Mouse (Mus musculus): ENCODE data around the gene AW549877.

AW549877 gene

DNA sequence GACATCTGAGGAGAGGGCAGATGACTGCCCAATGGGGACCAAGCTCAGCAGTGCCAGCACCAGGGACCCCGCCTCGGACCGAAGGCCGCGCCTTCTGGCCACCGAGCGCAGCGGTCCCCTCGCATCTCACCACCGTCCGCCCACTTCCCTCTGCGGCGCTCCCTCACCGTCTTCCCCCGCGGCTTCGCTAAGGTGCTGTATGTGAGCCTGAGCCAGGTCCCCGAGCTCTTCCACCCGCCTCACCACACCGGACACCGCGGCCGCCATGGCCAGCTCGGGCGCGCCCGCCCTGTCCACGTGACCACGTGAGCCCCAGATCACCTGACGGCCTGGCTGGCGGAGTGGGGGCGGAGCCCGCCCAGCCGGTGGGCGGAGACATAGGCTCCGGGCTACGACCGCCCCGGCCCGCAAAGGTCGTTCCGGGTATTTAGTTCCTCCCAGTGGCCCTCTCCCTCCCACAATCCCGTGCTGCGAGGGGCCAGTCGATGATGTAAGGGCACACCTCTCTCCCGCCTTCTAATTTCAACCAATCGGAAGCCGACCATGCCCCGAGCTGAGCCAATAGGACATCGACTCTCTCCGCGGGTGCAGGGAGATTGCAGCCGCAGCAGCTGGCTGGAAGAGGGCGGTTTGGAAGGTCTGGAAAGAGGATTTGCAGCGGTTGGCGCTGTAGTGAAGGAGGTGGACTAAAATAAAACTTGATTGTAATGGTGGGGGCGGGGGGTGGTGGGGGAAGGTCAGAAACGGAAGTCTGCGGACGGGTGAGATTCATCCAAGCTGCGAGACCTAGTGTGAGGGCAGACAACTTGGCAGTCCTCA, at the start of gene AW549877:
Gene AW549877, minus strand, starts transcription at position 297 of the 819 bp plus-strand sequence.
- DNase-seq (ENCODE audit: low spot score) = peak; percentile 98

DNA sequence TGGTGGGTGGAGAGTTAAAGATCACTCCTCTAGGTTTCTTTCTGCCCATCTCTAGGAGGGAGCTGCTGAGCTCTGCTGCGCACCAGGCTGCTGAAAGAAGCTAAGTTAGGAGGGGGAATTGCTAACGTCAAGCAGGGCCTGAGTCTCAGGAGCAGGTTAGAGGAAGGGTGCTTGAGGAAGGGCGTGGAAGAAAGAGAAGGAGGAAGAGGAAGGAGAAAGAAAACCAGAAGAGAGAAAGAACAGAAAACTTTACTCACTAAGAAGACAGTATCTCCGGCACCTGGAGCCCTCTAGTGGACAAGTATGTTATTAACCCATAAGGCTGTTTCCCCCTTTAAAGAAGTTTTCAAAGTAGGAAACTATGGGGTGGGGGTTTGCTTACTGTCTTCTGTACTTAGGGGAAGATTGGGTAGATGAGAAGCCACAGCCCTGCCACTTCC, 47.5 kb upstream of the AW549877 start:
- peak; percentile 19 for DNase-seq (ENCODE audit: low spot score)

DNA sequence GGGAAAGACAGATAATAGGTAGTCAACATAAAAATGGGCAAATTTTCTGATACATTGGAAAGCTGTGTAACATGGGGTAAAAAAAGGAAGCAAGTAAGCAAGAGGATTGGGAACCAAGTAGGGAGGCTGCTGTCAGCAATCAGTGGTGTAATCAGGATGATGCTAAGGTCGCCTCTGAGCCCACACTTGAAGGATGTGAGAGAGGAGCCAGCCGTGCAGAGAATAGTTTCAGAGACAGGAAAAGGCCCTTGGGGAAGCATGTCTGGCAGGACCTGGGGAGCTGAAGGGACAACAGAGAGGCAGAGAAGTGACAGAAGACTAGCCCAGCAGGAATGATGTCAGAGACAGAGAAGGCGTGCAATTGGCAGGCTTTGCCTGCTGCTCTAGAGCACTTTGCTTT, 46.9 kb upstream of the AW549877 start:
- DNase-seq (ENCODE audit: low spot score) = no peak

DNA sequence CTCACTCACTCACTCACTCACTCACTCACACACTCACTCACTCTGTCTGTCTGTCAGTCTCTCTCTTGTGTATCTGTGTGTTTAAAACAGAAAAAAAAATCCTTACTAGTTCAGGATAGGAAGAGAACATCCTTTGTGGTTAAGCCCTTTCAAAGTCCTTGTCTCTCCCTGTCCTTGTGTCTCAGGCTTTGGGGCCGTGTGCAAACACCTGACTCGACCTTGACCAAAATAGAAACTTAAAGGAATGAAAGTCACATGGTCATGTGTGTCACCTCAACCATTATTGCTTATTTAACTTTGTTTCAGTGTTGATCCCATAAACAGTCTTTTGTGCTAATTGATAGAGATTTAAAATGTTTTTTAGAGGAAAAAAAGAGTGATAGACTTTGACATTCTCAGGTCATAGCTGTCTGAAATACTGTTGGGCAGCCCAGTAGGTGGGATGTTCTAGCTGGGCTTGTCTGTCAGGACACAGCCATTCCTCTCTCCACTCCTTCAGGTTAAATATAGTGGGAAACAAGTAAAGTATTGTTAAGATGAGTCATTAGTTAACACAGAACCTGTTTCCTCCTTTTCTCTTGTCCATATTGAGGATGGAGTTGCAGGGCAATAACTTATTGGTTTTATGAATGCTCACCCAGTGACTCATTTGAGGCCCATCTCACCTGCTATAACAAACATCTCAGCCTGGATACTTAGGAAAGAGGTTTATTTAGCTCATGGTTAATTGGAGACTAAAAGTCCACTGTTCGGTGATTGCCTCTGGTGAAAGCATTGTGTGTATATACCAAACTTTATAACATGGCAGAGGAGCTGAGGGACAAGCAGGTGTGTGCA, 37.8 kb upstream of the AW549877 start:
- no peak for DNase-seq (ENCODE audit: low spot score)

DNA sequence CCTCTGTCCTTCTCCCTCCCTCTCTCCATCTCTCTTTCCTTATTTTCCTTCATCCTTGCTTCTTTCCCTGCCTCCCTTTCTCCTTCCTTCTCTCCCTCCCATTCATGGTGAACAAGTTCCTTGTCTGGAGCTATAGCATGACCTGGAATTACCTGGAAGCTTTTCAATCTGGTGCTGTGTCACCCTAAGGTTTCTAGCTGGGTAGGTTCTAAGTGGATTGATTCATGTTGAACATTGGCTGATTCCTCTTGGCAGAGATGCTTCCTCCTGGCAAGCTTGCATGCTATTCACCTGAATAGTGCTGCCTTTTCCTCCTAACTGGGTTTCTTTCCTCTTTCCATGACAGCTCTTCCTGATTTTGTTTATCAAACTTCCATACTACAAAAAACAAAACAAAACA, 33.4 kb upstream of the AW549877 start:
- DNase-seq (ENCODE audit: low spot score) = no peak

DNA sequence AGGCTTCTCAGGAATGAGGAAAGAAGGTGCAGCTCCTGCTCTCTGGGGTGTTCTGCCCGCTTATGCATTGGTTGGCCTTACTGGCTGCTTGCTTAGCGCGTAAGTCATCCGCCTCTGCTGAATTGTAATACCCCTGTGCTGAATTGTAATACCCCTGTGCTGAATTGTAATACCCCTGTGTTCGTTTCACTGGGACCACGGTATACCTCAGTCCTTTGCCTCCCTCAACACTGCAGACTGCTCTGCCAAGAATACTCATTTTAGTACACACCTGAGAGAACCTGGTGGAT, 32.8 kb upstream of the AW549877 start:
- no peak for DNase-seq (ENCODE audit: low spot score)

DNA sequence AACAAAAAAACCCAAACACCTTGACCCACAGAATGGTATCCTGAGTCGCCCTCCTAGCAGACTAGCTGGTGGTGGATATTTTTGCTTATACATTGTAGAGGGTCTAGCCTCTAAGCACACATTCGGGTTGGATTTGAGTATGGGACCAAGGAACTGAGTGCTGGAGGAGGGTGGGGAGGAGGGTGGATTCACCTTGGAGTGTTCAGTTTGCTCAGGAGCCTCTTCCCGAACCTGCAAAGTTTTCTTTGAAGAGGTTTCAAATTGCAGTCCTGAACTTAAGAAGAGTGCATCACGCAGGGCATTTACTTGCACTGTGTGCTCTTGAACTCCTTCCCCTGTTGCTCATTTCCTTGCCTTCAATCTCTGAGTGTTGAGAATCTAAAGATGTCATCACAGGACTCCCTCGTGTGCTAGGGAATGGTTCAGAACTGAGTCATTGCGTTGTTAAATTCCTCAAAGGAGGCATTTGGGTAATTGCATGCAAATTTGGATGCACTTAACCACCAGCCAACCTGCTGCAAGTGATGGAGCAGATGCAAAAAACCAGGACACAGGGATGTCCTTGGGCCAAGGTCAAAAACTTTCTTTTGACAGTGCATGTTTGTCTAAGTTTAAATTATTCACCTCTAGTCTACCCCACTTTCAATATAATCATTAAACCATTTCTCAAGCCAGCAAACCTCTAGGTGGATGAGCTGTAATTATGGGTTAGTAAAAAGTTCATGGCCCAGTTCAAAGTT, 32.3 kb upstream of the AW549877 start:
- DNase-seq (ENCODE audit: low spot score) = no peak

DNA sequence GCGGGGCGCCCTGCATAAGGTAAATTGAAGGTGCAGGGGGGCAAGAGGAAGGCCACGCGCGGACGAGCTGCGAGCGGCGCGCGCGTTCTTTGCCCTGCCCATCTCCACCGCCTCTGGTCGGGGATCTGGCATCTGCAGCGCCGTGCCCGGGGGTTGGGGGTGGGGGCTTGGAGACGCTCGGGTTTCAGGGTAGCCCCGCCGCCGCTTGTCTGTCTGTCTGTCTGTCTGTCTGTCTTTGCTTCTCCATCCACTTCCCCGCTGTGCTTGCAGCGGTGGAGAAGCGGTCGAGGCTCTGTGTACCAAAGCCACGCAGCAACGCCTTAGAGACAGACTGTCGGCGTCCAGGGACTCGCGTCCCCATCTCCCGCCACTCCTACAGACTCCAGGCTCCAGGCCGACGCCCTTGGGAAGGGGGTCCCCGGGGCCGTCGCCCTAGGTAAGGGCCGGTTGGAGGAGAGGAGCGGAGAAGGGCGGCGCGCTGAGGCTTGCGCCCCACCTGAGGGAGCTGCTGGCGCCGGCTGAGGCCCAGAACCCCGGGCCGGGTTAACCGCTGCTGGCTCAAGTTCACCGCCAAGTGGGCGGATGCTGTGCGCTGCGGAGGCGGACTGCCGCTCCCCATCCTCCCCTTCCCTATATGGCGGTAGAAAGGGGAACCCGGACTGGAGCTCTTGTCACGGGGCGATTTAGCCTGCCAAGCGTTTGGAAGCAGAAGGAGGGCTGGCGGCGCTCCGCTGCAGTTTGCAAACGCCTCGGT, 31.5 kb upstream of the AW549877 start:
- DNase-seq (ENCODE audit: low spot score) = peak; percentile 73

DNA sequence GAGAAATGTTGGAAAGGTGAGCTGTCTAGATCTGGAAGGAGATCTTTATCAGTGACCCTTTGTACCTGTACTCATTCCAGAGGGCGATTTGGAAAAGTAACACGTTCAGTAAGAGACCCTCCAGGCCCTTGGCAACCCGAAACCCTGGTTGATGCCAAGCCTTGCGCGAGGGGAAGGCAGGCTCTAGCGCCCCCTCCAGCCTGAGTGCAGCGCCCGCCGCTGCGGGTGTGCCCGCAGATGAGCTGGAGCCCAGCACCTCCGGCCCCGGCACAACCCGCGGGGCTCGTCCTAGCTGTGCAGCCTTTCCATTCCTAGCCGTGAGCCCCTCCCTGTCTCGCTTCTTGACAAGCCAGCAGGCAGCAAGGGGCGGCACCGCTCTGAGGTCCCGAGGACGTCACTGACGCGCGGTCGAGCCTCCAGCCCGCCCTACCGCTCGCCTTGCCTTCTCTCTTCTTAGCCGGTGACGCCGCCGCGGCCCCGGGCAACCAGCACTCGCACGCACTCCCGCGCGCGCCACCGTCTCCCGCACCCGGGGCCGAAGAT, 30.8 kb upstream of the AW549877 start, which contains the start of gene Oxct1:
Gene Oxct1, plus strand, starts transcription at position 153 of the 543 bp plus-strand sequence.
- peak; percentile 71 for DNase-seq (ENCODE audit: low spot score)

DNA sequence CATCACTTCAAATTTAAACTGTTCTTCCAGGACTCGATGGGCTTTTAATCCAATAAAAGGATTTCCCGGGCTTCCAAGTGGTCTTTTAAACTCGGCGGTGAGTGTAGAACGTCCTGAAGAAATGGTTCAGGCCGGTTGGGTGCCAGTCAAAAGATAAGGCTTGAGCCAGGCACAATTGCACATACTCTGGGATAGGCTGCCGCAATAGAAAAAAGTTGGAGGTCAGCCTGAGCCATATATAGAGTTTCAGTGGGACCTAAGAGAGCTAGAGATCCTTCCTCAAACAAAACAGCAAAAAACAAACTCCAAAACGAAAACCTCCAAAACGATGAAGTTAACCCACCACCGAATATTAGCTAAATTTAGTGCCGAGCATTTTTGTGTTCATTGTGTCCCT, 30.0 kb upstream of the AW549877 start:
- no peak for DNase-seq (ENCODE audit: low spot score)

DNA sequence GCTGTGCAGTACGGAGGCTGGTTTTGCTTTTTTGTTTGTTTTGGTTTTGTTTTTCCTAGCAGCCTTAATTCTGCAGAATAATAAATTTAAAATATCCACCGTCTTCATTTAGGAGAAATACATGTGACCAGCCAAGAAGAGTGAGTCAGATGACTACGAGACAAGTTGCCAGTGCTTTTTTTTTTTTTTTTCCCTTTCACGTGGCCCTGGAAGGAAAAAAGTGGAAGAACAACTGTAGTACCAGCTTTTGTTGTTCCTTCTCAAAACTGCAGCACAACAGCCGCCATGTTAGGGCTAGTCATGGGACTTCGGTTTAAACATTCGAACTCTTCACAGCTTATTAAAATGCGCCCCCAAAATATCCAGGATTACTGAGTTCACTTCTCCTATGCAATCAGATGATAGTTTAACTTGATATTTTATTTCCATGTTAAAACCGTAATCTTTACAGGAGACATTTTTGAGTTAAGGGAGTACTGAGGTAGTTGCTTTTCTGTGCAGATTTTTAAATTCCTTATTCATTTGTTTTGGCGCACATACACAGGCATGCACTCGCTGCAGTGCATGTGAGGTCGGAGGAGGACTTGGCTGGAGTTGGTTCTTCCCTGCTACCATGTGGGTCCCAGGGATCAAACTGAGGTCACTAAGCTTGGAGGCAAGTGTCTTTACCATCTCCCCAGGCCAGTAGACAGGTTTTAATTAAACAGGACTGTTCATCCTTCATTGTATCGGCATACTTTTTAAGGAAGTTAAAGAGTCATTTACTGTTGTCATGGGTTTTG, 29.4 kb upstream of the AW549877 start:
- DNase-seq (ENCODE audit: low spot score) = no peak

DNA sequence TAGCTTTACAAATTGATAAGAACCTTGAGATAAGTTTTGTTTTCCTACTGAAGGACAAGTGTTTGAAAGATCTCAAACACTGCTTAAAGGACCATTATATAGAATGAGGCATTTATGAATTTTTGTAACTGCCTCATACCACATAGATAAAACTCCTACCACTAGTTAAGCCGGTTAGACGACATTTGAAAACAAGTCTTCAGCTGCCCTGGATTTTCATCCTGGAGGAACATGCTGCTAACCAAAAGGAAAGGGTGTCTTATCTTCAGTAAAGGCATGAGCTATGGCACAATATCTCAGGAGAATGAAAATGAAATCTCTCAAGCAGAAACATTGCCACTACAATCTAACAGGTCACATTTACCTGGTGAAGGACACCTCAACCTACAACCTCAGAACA, 28.2 kb upstream of the AW549877 start:
- DNase-seq (ENCODE audit: low spot score) = no peak

DNA sequence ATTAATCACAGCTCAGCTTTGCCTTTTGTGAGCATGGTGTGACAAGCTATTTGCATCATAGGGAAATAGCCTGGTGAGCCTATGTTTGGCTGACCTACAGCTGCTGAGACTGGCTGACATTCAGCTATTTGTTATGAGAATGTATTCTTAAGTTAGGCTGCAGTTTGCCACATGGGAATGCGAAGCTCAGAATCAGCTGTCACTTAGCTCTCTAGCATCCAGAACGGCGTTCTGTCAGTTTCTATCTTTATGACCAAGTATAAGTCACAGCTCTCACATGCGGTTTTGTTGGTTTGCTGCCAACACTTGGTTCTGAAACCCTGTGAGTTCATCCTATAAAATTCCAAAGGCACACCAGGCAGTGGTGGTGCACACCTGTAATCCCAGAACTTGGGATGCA, 25.2 kb upstream of the AW549877 start:
- no peak for DNase-seq (ENCODE audit: low spot score)

DNA sequence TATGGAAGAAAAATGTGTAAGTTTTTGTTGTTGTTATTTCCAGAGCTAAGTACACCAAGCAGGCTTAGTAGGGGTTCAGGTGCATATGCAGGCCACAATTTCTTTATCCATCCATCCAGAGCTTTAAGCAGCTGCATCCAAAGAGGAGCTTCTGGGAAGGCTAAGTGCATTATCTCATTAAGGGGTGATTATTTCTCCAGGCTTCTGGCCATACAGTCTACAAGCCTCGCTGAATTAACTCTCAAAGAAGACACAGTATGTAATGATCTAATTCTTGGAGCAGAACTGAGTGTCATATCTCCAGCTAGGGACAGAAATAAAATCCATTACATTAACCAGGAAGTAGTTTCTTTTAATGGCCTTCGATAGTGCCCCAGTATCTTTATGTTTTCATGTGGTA, 18.3 kb upstream of the AW549877 start:
- no peak for DNase-seq (ENCODE audit: low spot score)

DNA sequence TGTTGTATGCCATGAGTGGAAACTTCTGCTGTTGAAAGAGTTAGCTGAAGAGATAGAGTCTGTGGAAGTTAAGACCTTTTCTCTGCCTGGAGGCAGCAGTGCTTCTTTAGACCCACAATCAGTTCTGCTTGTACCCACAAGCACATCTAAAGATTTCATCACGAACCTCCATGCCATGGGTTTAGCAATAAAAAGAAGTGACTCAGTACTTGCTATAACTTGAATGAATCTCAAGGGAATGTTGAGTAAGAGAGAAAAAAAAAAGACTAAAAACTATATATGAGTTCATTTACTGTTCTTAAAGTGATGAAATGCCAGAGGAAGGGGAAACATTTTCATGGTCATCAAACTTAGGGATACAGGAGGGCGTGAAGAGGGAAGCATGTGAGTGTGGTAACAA, 5.0 kb upstream of the AW549877 start:
- no peak for DNase-seq (ENCODE audit: low spot score)

DNA sequence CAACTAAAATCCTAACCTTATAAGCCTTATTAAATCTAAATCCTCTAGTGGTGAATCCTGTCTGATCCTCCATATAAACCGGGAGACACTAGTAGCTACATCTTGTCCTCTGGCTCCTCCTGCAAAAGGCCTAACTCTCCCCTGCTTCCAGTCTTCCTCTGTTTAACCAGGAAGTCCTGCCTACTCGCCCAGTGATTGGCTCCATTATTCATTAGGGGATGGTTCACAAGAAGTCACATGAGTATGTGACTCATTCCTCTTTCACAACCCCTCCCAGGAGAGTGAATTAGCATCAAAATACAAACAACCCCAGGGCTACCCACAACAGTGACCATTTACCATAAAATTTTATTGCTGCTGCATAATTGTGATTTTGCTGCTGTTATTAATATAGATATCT, 3.6 kb upstream of the AW549877 start:
- DNase-seq (ENCODE audit: low spot score) = no peak

DNA sequence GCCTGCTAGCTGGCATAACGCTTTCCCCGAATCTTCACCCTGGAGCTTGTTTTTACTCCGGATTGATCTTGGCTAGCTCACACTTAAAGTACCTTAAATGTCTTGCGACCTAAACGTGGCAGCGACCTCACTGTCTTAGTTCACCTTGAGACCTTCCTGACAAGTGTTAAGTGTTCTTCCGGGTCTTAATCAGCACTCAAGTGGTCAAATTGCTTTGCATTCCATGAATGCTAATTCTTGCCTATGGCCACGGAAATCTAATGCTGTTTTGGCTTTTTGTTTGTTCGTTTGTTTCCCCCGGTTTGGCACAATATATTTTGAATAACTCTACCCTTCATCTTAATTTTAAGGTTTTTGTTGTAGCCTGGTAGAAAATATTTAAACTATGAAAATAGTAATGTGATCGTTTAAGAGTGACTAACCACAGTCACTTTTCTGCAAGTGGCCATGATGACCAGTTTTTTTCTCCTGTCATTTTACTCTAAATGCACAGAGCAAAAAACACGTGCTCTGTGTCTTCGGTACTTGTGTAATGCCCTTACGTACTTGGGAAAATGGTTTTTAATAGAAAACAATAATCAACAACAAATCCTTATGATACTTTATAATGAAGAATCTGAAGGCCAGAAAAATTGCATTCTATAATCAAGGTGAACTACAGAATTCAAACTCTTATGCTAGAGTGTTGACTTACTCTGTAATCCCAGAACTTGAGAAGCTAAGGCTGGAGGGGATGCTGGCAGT, 895 bp upstream of the AW549877 start:
- DNase-seq (ENCODE audit: low spot score) = no peak

DNA sequence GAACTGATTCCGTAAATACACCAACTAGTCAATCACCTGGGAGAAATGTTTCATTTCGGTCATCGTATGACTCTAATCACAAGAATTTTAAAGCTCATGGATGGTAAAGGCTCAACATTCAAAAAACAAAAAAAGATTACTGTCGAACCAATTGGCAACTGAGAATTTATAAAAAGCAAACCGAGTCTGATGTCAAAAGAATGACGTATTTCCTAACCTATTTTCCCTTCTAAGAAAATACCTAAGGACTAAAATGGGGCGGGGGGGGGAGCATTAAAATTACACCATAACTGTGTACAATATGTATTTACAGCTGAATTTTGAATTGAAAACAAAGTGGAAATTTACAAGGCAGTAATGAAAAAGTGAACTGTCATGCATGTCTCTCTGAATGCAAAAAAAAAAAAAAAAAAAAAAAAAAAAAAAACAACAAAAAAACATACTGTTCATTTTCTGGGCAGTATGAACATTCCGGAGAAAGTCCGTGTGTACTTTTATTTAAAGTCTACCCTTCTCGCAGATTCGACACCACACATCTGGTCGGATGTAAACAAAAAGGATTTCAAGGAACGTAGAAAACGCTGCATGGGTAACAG, 594 bp downstream of the AW549877 start:
- DNase-seq (ENCODE audit: low spot score) = no peak

DNA sequence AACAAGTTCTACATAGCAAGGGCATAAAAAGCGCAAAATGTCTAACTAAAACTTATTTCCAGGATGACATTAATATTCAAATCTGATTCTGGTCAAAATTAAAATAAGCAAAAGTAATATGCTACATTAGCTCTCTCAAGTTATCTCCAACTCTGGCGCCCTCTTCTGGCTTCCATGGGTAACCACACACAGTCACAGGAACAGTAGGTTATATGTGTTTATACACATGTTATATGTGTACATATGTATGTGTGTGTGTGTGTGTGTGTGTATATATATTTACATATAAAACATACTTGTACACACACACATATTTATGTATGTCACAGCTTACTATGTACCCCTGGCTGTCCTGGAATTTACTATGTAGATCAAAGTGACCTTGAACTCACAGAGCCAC, 7.6 kb downstream of the AW549877 start:
- DNase-seq (ENCODE audit: low spot score) = peak; percentile 17

DNA sequence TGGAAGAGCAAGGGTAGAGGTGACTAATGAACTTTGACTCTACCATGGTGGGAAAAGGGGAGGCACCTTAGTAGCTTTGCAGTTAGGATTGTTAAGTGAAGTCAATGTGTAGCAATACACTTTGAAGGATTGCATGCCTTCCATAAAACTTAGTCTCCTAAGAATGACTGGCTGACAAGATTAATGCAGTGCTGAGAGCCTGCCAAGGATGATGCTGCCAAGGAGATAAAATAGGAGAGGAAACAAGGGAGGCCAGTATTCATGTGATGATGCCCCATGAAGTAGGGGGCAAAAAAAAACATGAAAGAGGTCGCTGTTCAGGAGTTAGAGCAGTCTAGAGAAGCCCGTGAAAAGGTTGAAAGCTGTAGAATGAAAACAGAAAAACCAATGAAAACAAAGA, 10.7 kb downstream of the AW549877 start:
- DNase-seq (ENCODE audit: low spot score) = no peak

Measured in ovary, postnatal 14 days (tissue).